Mouse (Mus musculus): Measurements from ENCODE around the gene Nod1.
"Not testable (repeated sequence)": the region's sequence is repeated elsewhere in the genome, so short reads cannot be mapped to it uniquely, and the experiment has no call there.

Gene Nod1

GRCm38 (mm10) chr6:54975616-54976015 is 3.2 kb upstream of the Nod1 start:
- DNase-seq, result no peak

GRCm38 (mm10) chr6:54974501-54974900 is 2.1 kb upstream of the Nod1 start:
- DNase-seq, result peak; percentile 43 to 58

- DNase-seq, result peak; percentile 43 to 50
Measured at GRCm38 (mm10) chr6:54972929-54973211, 458 bp upstream of the Nod1 start.

- DNase-seq, result peak; percentile 69 to 73
Measured at GRCm38 (mm10) chr6:54971731-54972110, 691 bp downstream of the Nod1 start.

GRCm38 (mm10) chr6:54970506-54970905 is 1.9 kb downstream of the Nod1 start:
- no peak for DNase-seq

GRCm38 (mm10) chr6:54969801-54970200 is 2.6 kb downstream of the Nod1 start:
- no peak for DNase-seq

- no peak for DNase-seq
Measured at GRCm38 (mm10) chr6:54967591-54967990, 4.8 kb downstream of the Nod1 start.

- DNase-seq, result no peak
Measured at GRCm38 (mm10) chr6:54965234-54965633, 7.2 kb downstream of the Nod1 start.

- no peak for DNase-seq
Measured at GRCm38 (mm10) chr6:54964755-54965154, 7.7 kb downstream of the Nod1 start.

GRCm38 (mm10) chr6:54963599-54963998 is 8.8 kb downstream of the Nod1 start:
- DNase-seq, result no peak

GRCm38 (mm10) chr6:54957655-54958054 is 14.8 kb downstream of the Nod1 start:
- no peak for DNase-seq

GRCm38 (mm10) chr6:54956425-54956824 is 16.0 kb downstream of the Nod1 start:
- DNase-seq, result peak in 1 of 2 experiments; percentile 20

- no peak for DNase-seq
Measured at GRCm38 (mm10) chr6:54955949-54956348, 16.5 kb downstream of the Nod1 start.

GRCm38 (mm10) chr6:54954659-54955414 is 17.6 kb downstream of the Nod1 start:
- peak in 1 of 2 experiments; percentile 17 for DNase-seq

- not testable (repeated sequence) for DNase-seq
Measured at GRCm38 (mm10) chr6:54953399-54953798, 19.0 kb downstream of the Nod1 start.

GRCm38 (mm10) chr6:54952542-54952941 is 19.9 kb downstream of the Nod1 start:
- DNase-seq, result no peak

GRCm38 (mm10) chr6:54948682-54949081 is 23.7 kb downstream of the Nod1 start:
- DNase-seq, result no peak

- no peak for DNase-seq
Measured at GRCm38 (mm10) chr6:54946241-54946953, 26.0 kb downstream of the Nod1 start.

- DNase-seq, result no peak
Measured at GRCm38 (mm10) chr6:54944551-54944950, 27.9 kb downstream of the Nod1 start.

- DNase-seq, result no peak
Measured at GRCm38 (mm10) chr6:54943753-54944152, 28.7 kb downstream of the Nod1 start.

- peak; percentile 9 to 32 for DNase-seq
Measured at GRCm38 (mm10) chr6:54943292-54943691, 29.1 kb downstream of the Nod1 start.

GRCm38 (mm10) chr6:54941149-54941548 is 31.3 kb downstream of the Nod1 start:
- DNase-seq, result no peak

GRCm38 (mm10) chr6:54940126-54940525 is 32.3 kb downstream of the Nod1 start:
- peak in 1 of 2 experiments; percentile 42 for DNase-seq

- peak; percentile 69 for DNase-seq
Measured at GRCm38 (mm10) chr6:54939631-54940030, 32.8 kb downstream of the Nod1 start.

Data from kidney, postnatal 36 days (tissue).